Mouse (Mus musculus): ENCODE measurements around the gene B230118H07Rik. TPM values are rescaled to one million over a fixed set of nuclear protein-coding genes. Genes with fewer than 3 reads are reported as not detected.
"Not testable (repeated sequence)": the region's sequence is repeated elsewhere in the genome, so short reads cannot be mapped to it uniquely, and the experiment has no call there.

Gene B230118H07Rik
- polyA plus RNA-seq, 1 experiment from 2014 or later: 61.1 TPM

- Histone ChIP-seq H3K9ac (no peak overlapping the region), H3K4me3 (replicated peaks; ENCODE audit: low read length) (no peak overlapping the region), H3K36me3 (replicated peaks; ENCODE audit: control insufficient read depth, insufficient read depth) (no peaks in the 10 kb centered on the region), H3K27me3 (ENCODE audit: control insufficient read depth, insufficient read depth, low read length) (no peaks in the 10 kb centered on the region), H3K27ac (no peak overlapping the region), H3K4me2 (replicated peaks) (no peak overlapping the region), H3K4me1 (replicated peaks; ENCODE audit: control insufficient read depth, insufficient read depth, low read length) (no peaks in the 10 kb centered on the region), H3K9me3 (ENCODE audit: control insufficient read depth, low read length) (no peaks in the 10 kb centered on the region)
- WGBS: 84% methylated on average over 6 of the region's 6 CpGs
- DNase-seq (ENCODE audit: low spot score) (no peak), ATAC-seq (ENCODE audit: low FRiP score) (no peak)
Measured at GRCm38 (mm10) chr2:101551026-101551719, 98.2 kb downstream of the B230118H07Rik start.

GRCm38 (mm10) chr2:101550176-101550575 is 99.2 kb downstream of the B230118H07Rik start:
- Histone ChIP-seq H3K4me2 (replicated peaks) (no peak overlapping the region), H3K36me3 (replicated peaks; ENCODE audit: control insufficient read depth, insufficient read depth) (no peaks in the 10 kb centered on the region), H3K4me3 (replicated peaks; ENCODE audit: low read length) (no peak overlapping the region), H3K27ac (no peak overlapping the region), H3K9ac (no peak overlapping the region), H3K27me3 (ENCODE audit: control insufficient read depth, insufficient read depth, low read length) (no peaks in the 10 kb centered on the region), H3K9me3 (ENCODE audit: control insufficient read depth, low read length) (no peaks in the 10 kb centered on the region), H3K4me1 (replicated peaks; ENCODE audit: control insufficient read depth, insufficient read depth, low read length) (no peaks in the 10 kb centered on the region)
- ATAC-seq (ENCODE audit: low FRiP score) (no peak), DNase-seq (ENCODE audit: low spot score) (no peak)
- 85% methylated on average over 2 of the region's 2 CpGs for WGBS

GRCm38 (mm10) chr2:101548866-101549265 is 100.5 kb downstream of the B230118H07Rik start:
- Histone ChIP-seq H3K9me3 (ENCODE audit: control insufficient read depth, low read length) (no peaks in the 10 kb centered on the region), H3K36me3 (replicated peaks; ENCODE audit: control insufficient read depth, insufficient read depth) (no peaks in the 10 kb centered on the region), H3K27ac (no peak overlapping the region), H3K4me2 (replicated peaks) (no peak overlapping the region), H3K27me3 (ENCODE audit: control insufficient read depth, insufficient read depth, low read length) (no peaks in the 10 kb centered on the region), H3K4me1 (replicated peaks; ENCODE audit: control insufficient read depth, insufficient read depth, low read length) (no peaks in the 10 kb centered on the region), H3K4me3 (replicated peaks; ENCODE audit: low read length) (no peak overlapping the region), H3K9ac (no peak overlapping the region)
- DNase-seq (ENCODE audit: low spot score) (no peak), ATAC-seq (ENCODE audit: low FRiP score) (no peak)
- 80% methylated on average over 6 of the region's 6 CpGs for WGBS

- Histone ChIP-seq H3K4me1 (replicated peaks; ENCODE audit: control insufficient read depth, insufficient read depth, low read length) (no peaks in the 10 kb centered on the region), H3K9me3 (ENCODE audit: control insufficient read depth, low read length) (no peaks in the 10 kb centered on the region), H3K27me3 (ENCODE audit: control insufficient read depth, insufficient read depth, low read length) (no peaks in the 10 kb centered on the region), H3K9ac (no peak overlapping the region), H3K4me3 (replicated peaks; ENCODE audit: low read length) (no peak overlapping the region), H3K36me3 (replicated peaks; ENCODE audit: control insufficient read depth, insufficient read depth) (no peaks in the 10 kb centered on the region), H3K4me2 (replicated peaks) (no peak overlapping the region), H3K27ac (no peak overlapping the region)
- no peak for DNase-seq (ENCODE audit: low spot score)
- WGBS: 92% methylated on average over 2 of the region's 2 CpGs
- no peak for ATAC-seq (ENCODE audit: low FRiP score)
Measured at GRCm38 (mm10) chr2:101545593-101545992, 103.7 kb downstream of the B230118H07Rik start.

GRCm38 (mm10) chr2:101543704-101544417 is 105.5 kb downstream of the B230118H07Rik start:
- 86% methylated on average over 8 of the region's 8 CpGs for WGBS
- no peak for DNase-seq (ENCODE audit: low spot score)
- ATAC-seq (ENCODE audit: low FRiP score): no peak

GRCm38 (mm10) chr2:101536887-101537286 is 112.4 kb downstream of the B230118H07Rik start:
- not testable (repeated sequence) for ATAC-seq (ENCODE audit: low FRiP score); H3K4me2 ChIP-seq (replicated peaks); H3K4me1 ChIP-seq (replicated peaks; ENCODE audit: control insufficient read depth, insufficient read depth, low read length); DNase-seq (ENCODE audit: low spot score); H3K36me3 ChIP-seq (replicated peaks; ENCODE audit: control insufficient read depth, insufficient read depth); H3K27me3 ChIP-seq (ENCODE audit: control insufficient read depth, insufficient read depth, low read length); H3K27ac ChIP-seq; H3K9ac ChIP-seq; H3K9me3 ChIP-seq (ENCODE audit: control insufficient read depth, low read length); H3K4me3 ChIP-seq (replicated peaks; ENCODE audit: low read length)
- WGBS: 79% methylated on average over 6 of the region's 6 CpGs

More at GRCm38 (mm10) chr2:101543704-101544417, 105.5 kb downstream of the B230118H07Rik start:
- Histone ChIP-seq H3K27ac (no peak overlapping the region), H3K9me3 (ENCODE audit: control insufficient read depth, low read length) (no peaks in the 10 kb centered on the region), H3K4me2 (replicated peaks) (no peak overlapping the region), H3K4me1 (replicated peaks; ENCODE audit: control insufficient read depth, insufficient read depth, low read length) (no peaks in the 10 kb centered on the region), H3K9ac (no peak overlapping the region), H3K36me3 (replicated peaks; ENCODE audit: control insufficient read depth, insufficient read depth) (no peaks in the 10 kb centered on the region), H3K27me3 (ENCODE audit: control insufficient read depth, insufficient read depth, low read length) (no peaks in the 10 kb centered on the region), H3K4me3 (replicated peaks; ENCODE audit: low read length) (no peak overlapping the region)

- 20% methylated on average over 2 of the region's 2 CpGs for WGBS
- H3K9ac ChIP-seq: no peak overlapping the region
- no peak overlapping the region for H3K4me3 ChIP-seq (replicated peaks; ENCODE audit: low read length)
- no peak overlapping the region for H3K4me2 ChIP-seq (replicated peaks)
- H3K9me3 ChIP-seq (ENCODE audit: control insufficient read depth, low read length): no peaks in the 10 kb centered on the region
- ATAC-seq (ENCODE audit: low FRiP score): no peak; the same call in 1 of the 2 replicates
- no peak for DNase-seq (ENCODE audit: low spot score)
- no peaks in the 10 kb centered on the region for H3K4me1 ChIP-seq (replicated peaks; ENCODE audit: control insufficient read depth, insufficient read depth, low read length)
- H3K36me3 ChIP-seq (replicated peaks; ENCODE audit: control insufficient read depth, insufficient read depth): no peaks in the 10 kb centered on the region
- H3K27me3 ChIP-seq (ENCODE audit: control insufficient read depth, insufficient read depth, low read length): no peaks in the 10 kb centered on the region
- H3K27ac ChIP-seq: no peak overlapping the region
Measured at GRCm38 (mm10) chr2:101533741-101534140, 115.6 kb downstream of the B230118H07Rik start.

- ATAC-seq (ENCODE audit: low FRiP score) (peak; percentile 40; the same call in 1 of the 2 replicates), DNase-seq (ENCODE audit: low spot score) (peak; percentile 87)
- no peaks in the 10 kb centered on the region for H3K4me1 ChIP-seq (replicated peaks; ENCODE audit: control insufficient read depth, insufficient read depth, low read length)
- no peaks in the 10 kb centered on the region for H3K9me3 ChIP-seq (ENCODE audit: control insufficient read depth, low read length)
- 71% methylated on average over 6 of the region's 6 CpGs for WGBS
- H3K27me3 ChIP-seq (ENCODE audit: control insufficient read depth, insufficient read depth, low read length): no peaks in the 10 kb centered on the region
- no peak overlapping the region for H3K4me3 ChIP-seq (replicated peaks; ENCODE audit: low read length)
- no peak overlapping the region for H3K9ac ChIP-seq
- H3K27ac ChIP-seq: no peak overlapping the region
- no peaks in the 10 kb centered on the region for H3K36me3 ChIP-seq (replicated peaks; ENCODE audit: control insufficient read depth, insufficient read depth)
- H3K4me2 ChIP-seq (replicated peaks): no peak overlapping the region
Measured at GRCm38 (mm10) chr2:101525503-101526381, 123.6 kb downstream of the B230118H07Rik start.

- Histone ChIP-seq H3K4me1 (replicated peaks; ENCODE audit: control insufficient read depth, insufficient read depth, low read length) (no peaks in the 10 kb centered on the region), H3K36me3 (replicated peaks; ENCODE audit: control insufficient read depth, insufficient read depth) (no peaks in the 10 kb centered on the region), H3K27ac (no peak overlapping the region), H3K27me3 (ENCODE audit: control insufficient read depth, insufficient read depth, low read length) (no peaks in the 10 kb centered on the region), H3K4me2 (replicated peaks) (no peak overlapping the region), H3K9ac (no peak overlapping the region), H3K4me3 (replicated peaks; ENCODE audit: low read length) (no peak overlapping the region), H3K9me3 (ENCODE audit: control insufficient read depth, low read length) (no peaks in the 10 kb centered on the region)
- ATAC-seq (ENCODE audit: low FRiP score) (no peak), DNase-seq (ENCODE audit: low spot score) (no peak)
- WGBS: 85% methylated on average over 4 of the region's 4 CpGs
Measured at GRCm38 (mm10) chr2:101525091-101525490, 124.2 kb downstream of the B230118H07Rik start.
